Mouse (Mus musculus) adrenal gland, postnatal 4 days (tissue): ENCODE results near the gene Eif3c. TPM values are rescaled to one million over a fixed set of nuclear protein-coding genes. Genes with fewer than 3 reads are reported as not detected.

Source experiments
- DNase-seq, 2 experiments: peaks; one replicate each; pipeline ENCODE4 v3.0.0; 2021 to 2022; ENCODE audit warnings: low spot score in 2 of 2, mixed read lengths in 2 of 2
- microRNA-seq: library from miRNA; unstranded; fragments of <30 nt; microRNA quantifications from one replicate; pipeline ENCODE4 v1.2.0, GENCODE M21; 2021
- total RNA-seq, 2 experiments: library from RNA; stranded (reverse); gene quantifications; 2 replicates each; pipeline ENCODE4 v1.2.3; 2021

The Eif3c gene
- total RNA-seq, 2 experiments from 2014 or later: 255 to 260 TPM

DNA sequence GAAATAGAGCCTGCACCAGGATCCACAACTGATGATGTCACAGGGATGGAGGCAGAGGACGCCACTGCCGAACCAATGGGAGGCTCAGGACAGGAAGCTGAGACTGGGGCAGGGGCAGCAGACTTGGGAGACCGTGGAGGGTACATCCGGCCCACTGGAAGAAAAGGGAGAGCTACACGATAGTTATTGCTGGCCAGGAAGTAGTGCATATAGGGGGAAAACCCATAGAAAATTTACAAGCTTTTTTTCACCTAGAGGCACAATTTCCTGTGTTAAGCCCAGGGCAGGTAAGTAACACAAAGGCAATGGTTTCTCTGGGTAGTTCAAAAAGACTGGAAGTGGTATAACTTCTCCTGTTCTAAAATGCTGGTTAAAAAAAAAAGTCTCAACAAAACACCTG, 69.7 kb downstream of the Eif3c start:
- DNase-seq: no peak

Small RNA genes lying within 50 kb of the gene (microRNA-seq; reads per million reads assigned to microRNA genes)
- 1.6 reads per million for gene Mir7059

Other genes with a start within 250 kb of the Eif3c start
- 1 to 10 TPM; 1.4 to 2.5 TPM for gene Lat, start 196.8 kb downstream of the Eif3c start, total RNA-seq
- gene Spns1, start 189.0 kb downstream of the Eif3c start, total RNA-seq: 10 to 100 TPM; 60.1 to 65.2 TPM
- 1 to 10 TPM; 5.8 to 7.6 TPM for gene Nfatc2ip, start 169.7 kb downstream of the Eif3c start, total RNA-seq
- 1 to 10 TPM in 1 of 2 experiments, under 1 TPM in 1; 0.48 to 1.6 TPM for gene Cd19, start 151.5 kb downstream of the Eif3c start, total RNA-seq
- gene Rabep2, start 137.7 kb downstream of the Eif3c start, total RNA-seq: 10 to 100 TPM; 52.1 to 63.2 TPM
- gene Atp2a1, start 103.3 kb downstream of the Eif3c start, total RNA-seq: 100 to 1,000 TPM in 1 of 2 experiments, 10 to 100 TPM in 1; 56.9 to 145 TPM
- gene Sh2b1, start 91.0 kb downstream of the Eif3c start, total RNA-seq: 10 to 100 TPM; 59.2 to 60.9 TPM
- 100 to 1,000 TPM; 158 to 166 TPM for gene Tufm, start 79.0 kb downstream of the Eif3c start, total RNA-seq
- gene Atxn2l, start 63.0 kb downstream of the Eif3c start, total RNA-seq: 100 to 1,000 TPM; 109 to 127 TPM
- gene Apobr, start 18.5 kb upstream of the Eif3c start, total RNA-seq: 1 to 10 TPM; 1.1 to 1.2 TPM
- 10 to 100 TPM; 30.7 to 32.1 TPM for gene Cln3, start 19.4 kb upstream of the Eif3c start, total RNA-seq
- not detected for gene Il27, start 28.5 kb upstream of the Eif3c start, total RNA-seq
- 10 to 100 TPM in 1 of 2 experiments, 1 to 10 TPM in 1; 7.5 to 15.3 TPM for gene Nupr1, start 64.5 kb upstream of the Eif3c start, total RNA-seq
- 10 to 100 TPM; 30.4 to 33.5 TPM for gene Sgf29, start 82.9 kb upstream of the Eif3c start, total RNA-seq
- 10 to 100 TPM; 24.0 to 45.6 TPM for gene Sult1a1, start 110.0 kb upstream of the Eif3c start, total RNA-seq
- gene Bola2, start 129.0 kb upstream of the Eif3c start, total RNA-seq: 10 to 100 TPM; 85.4 to 98.8 TPM
- gene Slx1b, start 129.4 kb upstream of the Eif3c start, total RNA-seq: 10 to 100 TPM; 18.4 to 18.9 TPM
- gene Coro1a, start 141.4 kb upstream of the Eif3c start, total RNA-seq: 10 to 100 TPM; 15.5 to 18.9 TPM
- 100 to 1,000 TPM; 162 to 172 TPM for gene Mapk3, start 193.2 kb upstream of the Eif3c start, total RNA-seq
- 1 to 10 TPM; 9.3 to 9.5 TPM for gene Gdpd3, start 199.9 kb upstream of the Eif3c start, total RNA-seq
- 100 to 1,000 TPM; 112 to 122 TPM for gene Ypel3, start 210.5 kb upstream of the Eif3c start, total RNA-seq
- gene Tbx6, start 215.1 kb upstream of the Eif3c start, total RNA-seq: under 1 TPM; 0.65 to 0.90 TPM
- gene Ppp4c, start 226.1 kb upstream of the Eif3c start, total RNA-seq: 100 to 1,000 TPM; 134 to 142 TPM
- 10 to 100 TPM; 16.7 to 18.0 TPM for gene Fam57b, start 231.3 kb upstream of the Eif3c start, total RNA-seq